Mouse (Mus musculus): Measurements from ENCODE around the gene Fah. TPM values are rescaled to one million over a fixed set of nuclear protein-coding genes. Genes with fewer than 3 reads are reported as not detected.

The Fah gene
- polyA plus RNA-seq, 1 experiment from 2014 or later: 12.6 TPM

DNA sequence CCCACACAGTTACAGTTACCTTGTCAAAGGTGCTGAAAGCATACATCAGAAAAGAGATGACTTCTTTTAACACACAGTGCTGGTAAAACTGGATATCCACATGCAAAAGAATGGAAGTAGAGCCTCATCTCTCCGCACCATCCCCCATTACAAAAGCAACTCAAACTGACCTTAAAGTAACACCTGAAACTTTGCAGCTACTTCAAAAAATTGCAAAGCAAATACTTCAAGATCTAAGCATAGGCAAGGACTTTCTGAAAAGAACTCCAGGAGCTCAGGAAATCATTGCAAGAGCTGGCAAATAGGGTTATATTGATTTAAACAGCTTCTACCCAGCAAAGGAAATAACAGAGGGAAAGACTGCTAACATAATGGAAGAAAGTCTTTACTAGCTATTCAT lies 46.0 kb downstream of the Fah start:
- H3K9ac ChIP-seq (replicated peaks): no peak overlapping the region
- no peak overlapping the region for H3K4me2 ChIP-seq
- 100% methylated on average over 1 of the region's 1 CpGs for WGBS
- no peak for ATAC-seq (ENCODE audit: low FRiP score)
- no peak overlapping the region for H3K27ac ChIP-seq (replicated peaks)
- H3K27me3 ChIP-seq (replicated peaks): no peaks in the 10 kb centered on the region
- H3K4me1 ChIP-seq: no peaks in the 10 kb centered on the region
- no peak overlapping the region for H3K4me3 ChIP-seq (replicated peaks)
- H3K9me3 ChIP-seq (replicated peaks): no peaks in the 10 kb centered on the region
- H3K36me3 ChIP-seq: no peaks in the 10 kb centered on the region

DNA sequence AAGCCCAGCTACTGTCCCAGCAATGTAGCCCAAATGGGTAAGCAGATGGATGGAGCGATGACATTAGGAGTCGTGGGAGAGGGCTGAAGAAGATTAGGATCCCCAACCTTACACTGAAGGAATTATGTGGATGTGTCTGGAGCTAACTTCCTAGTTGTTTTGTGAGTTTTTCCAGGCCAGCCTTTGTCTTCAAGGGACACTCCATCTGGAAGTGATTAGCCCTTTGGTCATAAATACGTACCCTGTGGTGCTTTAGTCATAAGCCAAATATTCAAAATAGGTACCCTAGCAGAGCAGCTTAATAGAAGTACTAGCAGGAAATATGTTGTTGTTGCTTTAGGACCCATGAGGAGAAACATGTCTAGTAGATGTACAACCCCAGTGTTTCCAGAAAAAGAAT lies 49.2 kb downstream of the Fah start:
- Histone ChIP-seq H3K36me3 (no peaks in the 10 kb centered on the region), H3K4me2 (no peak overlapping the region), H3K27ac (replicated peaks) (no peak overlapping the region), H3K4me1 (no peaks in the 10 kb centered on the region), H3K4me3 (replicated peaks) (no peak overlapping the region), H3K9me3 (replicated peaks) (no peaks in the 10 kb centered on the region), H3K27me3 (replicated peaks) (no peaks in the 10 kb centered on the region), H3K9ac (replicated peaks) (no peak overlapping the region)
- 72% methylated on average over 3 of the region's 3 CpGs for WGBS
- ATAC-seq (ENCODE audit: low FRiP score): no peak

DNA sequence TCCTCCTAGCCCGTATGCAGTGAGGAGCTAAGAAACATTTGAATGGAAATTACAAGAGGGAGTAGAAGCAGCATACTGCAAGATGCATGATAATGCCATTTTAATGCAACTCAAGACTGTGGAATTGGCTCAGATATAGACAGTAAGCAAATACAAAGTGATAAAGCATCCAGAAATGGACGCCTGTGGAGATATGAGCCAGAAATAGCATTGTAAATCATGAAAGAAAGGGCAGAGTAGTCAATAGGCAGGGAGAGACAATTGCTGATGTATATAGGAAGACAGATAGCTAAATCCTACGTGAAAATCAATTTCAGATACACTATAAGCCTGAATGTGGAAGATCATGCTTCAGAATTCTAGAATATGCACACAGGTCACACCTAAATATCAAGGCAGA lies 51.2 kb downstream of the Fah start:
- Histone ChIP-seq H3K4me2 (no peak overlapping the region), H3K27ac (replicated peaks) (no peak overlapping the region; the same call in 1 of the 2 replicates), H3K36me3 (no peaks in the 10 kb centered on the region), H3K4me3 (replicated peaks) (no peak overlapping the region), H3K27me3 (replicated peaks) (no peaks in the 10 kb centered on the region), H3K4me1 (no peaks in the 10 kb centered on the region), H3K9me3 (replicated peaks) (no peaks in the 10 kb centered on the region), H3K9ac (replicated peaks) (no peak overlapping the region)
- WGBS: 49% methylated on average over 3 of the region's 3 CpGs
- ATAC-seq (ENCODE audit: low FRiP score): peak; percentile 70

DNA sequence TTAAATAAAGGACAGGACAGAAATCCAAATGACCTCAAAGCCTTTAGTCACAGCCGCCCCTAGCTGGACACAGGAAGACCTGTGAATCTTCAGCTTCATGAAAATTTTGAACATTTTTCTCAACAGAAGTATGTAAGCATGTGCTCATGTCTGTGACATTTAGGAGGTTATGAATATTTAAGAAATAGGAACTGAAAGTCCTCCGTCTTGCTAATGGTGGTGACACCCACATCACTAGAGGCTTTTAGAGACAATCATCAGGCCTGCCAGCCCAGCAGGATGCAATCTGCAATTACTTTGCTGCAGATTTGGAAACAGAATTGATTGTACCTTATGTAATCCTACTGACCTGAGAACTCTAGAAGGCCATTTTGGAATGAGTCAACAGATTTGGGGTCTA lies 55.0 kb downstream of the Fah start:
- no peak for ATAC-seq (ENCODE audit: low FRiP score)
- Histone ChIP-seq H3K27ac (replicated peaks) (no peak overlapping the region), H3K27me3 (replicated peaks) (no peaks in the 10 kb centered on the region), H3K4me3 (replicated peaks) (no peak overlapping the region), H3K36me3 (no peaks in the 10 kb centered on the region), H3K4me2 (no peak overlapping the region), H3K4me1 (no peaks in the 10 kb centered on the region), H3K9ac (replicated peaks) (no peak overlapping the region), H3K9me3 (replicated peaks) (no peaks in the 10 kb centered on the region)
- WGBS: 95% methylated on average over 2 of the region's 2 CpGs

DNA sequence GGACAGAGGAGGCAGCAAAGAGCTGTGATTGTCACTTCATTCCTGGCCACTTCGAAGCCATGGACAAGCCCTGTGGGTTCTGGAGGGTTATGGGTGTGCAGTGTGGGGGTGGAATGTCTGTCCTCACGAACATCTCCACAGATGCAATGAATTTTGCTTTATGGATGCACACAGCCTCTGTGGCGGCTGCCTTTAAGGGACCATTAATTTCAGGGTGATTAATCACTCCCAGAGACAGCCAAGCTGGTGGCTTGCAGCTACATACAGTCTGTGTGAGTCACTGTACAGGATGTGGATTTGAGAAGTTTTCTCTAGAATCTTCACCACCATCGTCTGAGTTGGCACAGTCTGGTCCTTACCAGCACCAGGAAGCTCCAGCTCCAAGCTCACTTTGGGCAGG lies 59.9 kb downstream of the Fah start:
- WGBS: 44% methylated on average over 4 of the region's 4 CpGs

DNA sequence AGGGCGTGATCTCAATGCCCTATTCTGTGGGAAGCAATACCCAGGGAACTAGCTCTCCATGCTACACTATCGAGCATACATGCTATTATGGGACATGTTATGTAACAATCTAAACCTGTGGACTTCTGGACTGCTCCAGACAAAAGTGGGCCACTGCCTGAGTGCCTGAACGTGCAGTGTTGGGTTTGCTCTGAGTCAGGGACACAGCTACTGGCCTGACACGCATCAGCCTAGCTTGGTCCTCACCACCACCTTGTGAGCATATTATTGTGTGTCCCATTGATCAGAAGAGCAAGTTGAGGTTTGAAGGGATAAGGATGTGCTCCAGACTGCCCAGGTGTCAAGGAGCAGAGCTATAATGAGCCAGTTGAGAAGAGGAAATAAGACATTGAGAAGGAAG lies 61.6 kb downstream of the Fah start:
- Histone ChIP-seq H3K27me3 (replicated peaks) (no peaks in the 10 kb centered on the region), H3K36me3 (no peaks in the 10 kb centered on the region), H3K9me3 (replicated peaks) (no peaks in the 10 kb centered on the region), H3K9ac (replicated peaks) (no peak overlapping the region), H3K4me2 (no peak overlapping the region), H3K27ac (replicated peaks) (no peak overlapping the region), H3K4me3 (replicated peaks) (no peak overlapping the region), H3K4me1 (no peaks in the 10 kb centered on the region)
- no peak for ATAC-seq (ENCODE audit: low FRiP score)
- 91% methylated on average over 4 of the region's 4 CpGs for WGBS

More for the DNA sequence above, 59.9 kb downstream of the Fah start:
- Histone ChIP-seq H3K4me1 (no peaks in the 10 kb centered on the region), H3K4me3 (replicated peaks) (no peak overlapping the region), H3K4me2 (no peak overlapping the region), H3K27me3 (replicated peaks) (no peaks in the 10 kb centered on the region), H3K27ac (replicated peaks) (no peak overlapping the region), H3K36me3 (no peaks in the 10 kb centered on the region), H3K9me3 (replicated peaks) (no peaks in the 10 kb centered on the region), H3K9ac (replicated peaks) (no peak overlapping the region)
- ATAC-seq (ENCODE audit: low FRiP score): peak; percentile 55; the same call in 1 of the 2 replicates

Other genes with a start within 250 kb of the Fah start
- gene Arnt2, start 196.5 kb downstream of the Fah start, polyA plus RNA-seq (2015; fragmentation: Nextera tagmentation; extraction: Ambion mirVana): 49.2 and 55.0 TPM in 2 replicates
- 3.8 and 4.2 TPM in 2 replicates for gene Gm2115, start 77.8 kb downstream of the Fah start, polyA plus RNA-seq (2015; fragmentation: Nextera tagmentation; extraction: Ambion mirVana)
- 212 and 217 TPM in 2 replicates for gene Zfand6, start 83.2 kb upstream of the Fah start, polyA plus RNA-seq (2015; fragmentation: Nextera tagmentation; extraction: Ambion mirVana)
- not detected in 2 replicates for gene Olfr291, start 246.8 kb upstream of the Fah start, polyA plus RNA-seq (2015; fragmentation: Nextera tagmentation; extraction: Ambion mirVana)